Mouse (Mus musculus): ENCODE measurements around the gene Hamp.
A peak's percentile ranks its signal among the peaks of the same experiment; 100 is the strongest.

Hamp gene

GRCm38 (mm10) chr7:30908277-30908991, 35.4 kb downstream of the Hamp start:
- no peak for DNase-seq (ENCODE audit: low spot score in 2 of 2)

- DNase-seq (ENCODE audit: low spot score in 2 of 2), result peak in 1 of 2 experiments; percentile 38
Measured at GRCm38 (mm10) chr7:30904042-30904441, 39.8 kb downstream of the Hamp start.

GRCm38 (mm10) chr7:30895217-30895616, 48.6 kb downstream of the Hamp start:
- DNase-seq (ENCODE audit: low spot score in 2 of 2), result no peak

- no peak for DNase-seq (ENCODE audit: low spot score in 2 of 2)
Measured at GRCm38 (mm10) chr7:30892515-30892914, 51.3 kb downstream of the Hamp start.
